In genomic region chr2:143164081-143164984, GRCm38 (mm10) we compare ENCODE assay signal across 19 mouse cellular contexts.
"Had no signal": no experiment of that assay in that cellular context is flagged by ENCODE, and none has a peak within 500 bp of the region (broad histone marks: within the 10 kb centered on the region; RNA-seq: fewer than 3 reads in every experiment).

No protein-coding gene starts in this region.

- H3K4me1 ChIP-seq: limb, embryonic 12.5 days; limb, embryonic 15.5 days; midbrain, embryonic 12.5 days; midbrain, embryonic 15.5 days; neural tube, embryonic 13.5 days had no signal

- H3K27me3 ChIP-seq: limb, embryonic 12.5 days; limb, embryonic 15.5 days; midbrain, embryonic 12.5 days; midbrain, embryonic 15.5 days; neural tube, embryonic 13.5 days had no signal

- H3K4me2 ChIP-seq: limb, embryonic 12.5 days; limb, embryonic 15.5 days; liver, embryonic 11.5 days; lung, embryonic 14.5 days; midbrain, embryonic 12.5 days; midbrain, embryonic 15.5 days; neural tube, embryonic 13.5 days had no signal

- ATAC-seq: liver, postnatal 0 days; lung, postnatal 0 days; midbrain, embryonic 15.5 days had no signal

- H3K27ac ChIP-seq: limb, embryonic 12.5 days; limb, embryonic 15.5 days; liver, embryonic 14.5 days; macrophage; midbrain, embryonic 12.5 days; midbrain, embryonic 15.5 days; neural tube, embryonic 13.5 days; stomach, postnatal 0 days had no signal

- H3K36me3 ChIP-seq: limb, embryonic 12.5 days; limb, embryonic 15.5 days; midbrain, embryonic 12.5 days; midbrain, embryonic 15.5 days; neural tube, embryonic 13.5 days had no signal

- H3K9ac ChIP-seq: limb, embryonic 12.5 days; limb, embryonic 15.5 days; liver, embryonic 14.5 days; liver, postnatal 0 days; lung, embryonic 14.5 days; midbrain, embryonic 12.5 days; midbrain, embryonic 15.5 days; neural tube, embryonic 13.5 days had no signal

- DNase-seq: kidney, adult 8-10 months; kidney, postnatal 14 days; kidney, postnatal 4 days; left cerebral cortex, postnatal 4 days; liver, postnatal 0 days; lung, embryonic 14.5 days; thymus, adult 2 months; thymus, postnatal 14 days; thymus, postnatal 4 days had no signal

- H3K4me3 ChIP-seq: limb, embryonic 12.5 days; limb, embryonic 15.5 days; midbrain, embryonic 12.5 days; midbrain, embryonic 15.5 days; neural tube, embryonic 13.5 days had no signal

- H3K9me3 ChIP-seq: limb, embryonic 12.5 days; limb, embryonic 15.5 days; midbrain, embryonic 12.5 days; midbrain, embryonic 15.5 days; neural tube, embryonic 13.5 days had no signal
